Mouse (Mus musculus) ES-Bruce4 (cell line): ENCODE results near the gene 2310039H08Rik.

Source experiments
- CTCF ChIP-seq: IDR thresholded peaks from one replicate; pipeline ENCODE4 v1.8.1; 2011; ENCODE audit warnings: low read depth, low read length
- EP300 ChIP-seq: IDR thresholded peaks from 2 replicates; pipeline ENCODE4 v1.6.1; 2011; ENCODE audit warnings: low read depth, low read length; ENCODE audit not compliant: insufficient read depth
- POLR2A ChIP-seq: IDR thresholded peaks from one replicate; pipeline ENCODE4 v1.8.1; 2011; ENCODE audit warnings: low read length; ENCODE audit not compliant: insufficient read depth

DNA sequence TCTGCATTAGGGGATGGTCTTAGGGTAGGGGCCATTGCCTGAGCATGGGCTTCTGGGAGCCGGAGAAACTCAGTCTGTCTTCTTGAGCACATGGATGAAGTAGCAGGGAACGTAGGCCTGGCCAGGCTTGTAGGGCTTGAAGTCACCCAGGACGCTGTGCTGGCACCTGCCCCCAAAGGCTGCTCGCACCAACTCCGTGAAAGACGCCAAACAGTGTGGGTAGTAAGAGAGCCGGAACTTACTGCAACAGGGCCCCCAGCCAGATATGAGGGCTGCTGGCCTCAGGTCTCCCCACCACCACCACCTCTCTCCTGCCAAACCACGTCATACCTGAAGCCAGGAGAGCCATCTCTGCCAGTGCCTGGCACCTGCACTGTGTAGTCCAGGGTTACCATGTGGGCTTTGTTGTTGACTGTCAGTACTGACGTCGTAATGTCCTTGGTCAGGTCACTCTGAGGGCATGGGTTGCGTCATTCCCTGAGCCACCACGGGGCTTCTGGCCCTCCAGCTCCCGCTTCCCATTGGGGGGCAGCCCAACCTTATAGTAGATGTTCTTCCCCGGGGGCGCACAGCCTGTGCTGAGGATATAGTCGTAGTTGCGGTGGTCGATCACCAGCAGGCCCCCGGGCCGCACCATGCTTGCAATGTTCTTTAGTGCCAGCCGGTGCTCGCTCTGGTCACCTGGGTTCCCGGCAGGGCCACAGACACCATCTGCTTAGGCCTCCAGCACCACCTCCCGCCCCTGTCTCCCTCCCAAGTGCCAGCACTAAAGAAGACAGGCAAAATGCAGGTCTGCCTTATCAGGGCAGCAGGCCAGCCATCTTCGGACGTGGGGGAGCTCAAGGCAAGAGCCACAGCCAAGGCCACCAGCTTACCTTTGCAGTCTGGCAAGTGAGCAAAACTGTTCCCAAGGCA is 46.4 kb upstream of the 2310039H08Rik start:
- TF ChIP-seq POLR2A (no peak), CTCF (no peak), EP300 (no peak)
